Mouse (Mus musculus) C2C12 (cell line): ENCODE data around the gene 2610301B20Rik. TPM values are rescaled to one million over a fixed set of nuclear protein-coding genes. Genes with fewer than 3 reads are reported as not detected.

Experiments used
- H3K27me3 ChIP-seq: one replicate; pipeline ENCODE4 v1.6.1; 2011; ENCODE audit not compliant: control insufficient read depth, insufficient read depth, insufficient read length
- H3K36me3 ChIP-seq: one replicate; pipeline ENCODE4 v1.6.1; 2011; ENCODE audit not compliant: control insufficient read depth, insufficient read depth
- H3K4me3 ChIP-seq: one replicate; pipeline ENCODE4 v1.5.1; 2011; ENCODE audit warnings: mild to moderate bottlenecking, control low read depth; ENCODE audit not compliant: poor library complexity, insufficient read depth, severe bottlenecking
- H3K79me2 ChIP-seq: one replicate; pipeline ENCODE4 v1.6.1; 2011; ENCODE audit not compliant: control insufficient read depth, insufficient read depth
- H3K79me3 ChIP-seq: one replicate; pipeline ENCODE4 v1.6.1; 2011; ENCODE audit warnings: low read depth, control low read depth
- H3ac ChIP-seq: one replicate; pipeline ENCODE3; 2011; ENCODE audit warnings: low read depth; ENCODE audit not compliant: control insufficient read depth, insufficient read length
- CEBPB ChIP-seq: IDR thresholded peaks from one replicate; pipeline ENCODE4 v1.6.1; 2011; ENCODE audit warnings: low read depth, mild to moderate bottlenecking, control low read depth, moderate library complexity
- CTCF ChIP-seq: IDR thresholded peaks from one replicate; pipeline ENCODE4 v1.5.1; 2011; ENCODE audit not compliant: control insufficient read depth, insufficient read depth, insufficient read length
- FOSL1 ChIP-seq: IDR thresholded peaks from one replicate; pipeline ENCODE4 v1.8.0; 2011; ENCODE audit warnings: mild to moderate bottlenecking, low read length; ENCODE audit not compliant: poor library complexity, insufficient read depth, severe bottlenecking
- MAX ChIP-seq: IDR thresholded peaks from one replicate; pipeline ENCODE4 v1.6.1; 2011; ENCODE audit warnings: mild to moderate bottlenecking, control low read depth
- MYOD1 ChIP-seq: IDR thresholded peaks from one replicate; pipeline ENCODE4 v1.6.1; 2011; ENCODE audit warnings: low read depth; ENCODE audit not compliant: control insufficient read depth, insufficient read length
- MYOG ChIP-seq: IDR thresholded peaks from one replicate; pipeline ENCODE4 v1.6.1; 2011; ENCODE audit not compliant: control insufficient read depth, insufficient read length; ENCODE audit errors: extremely low read depth
- USF1 ChIP-seq: IDR thresholded peaks from one replicate; pipeline ENCODE4 v1.6.1; 2011; ENCODE audit warnings: low read depth, mild to moderate bottlenecking, control low read depth, moderate library complexity
- polyA plus RNA-seq: library from polyadenylated mRNA; unstranded; fragments of >200 nt; fragmentation: generic; extraction: Trizol; gene quantifications from one replicate; pipeline ENCODE4 v1.2.1, GENCODE M21; 2012; ENCODE audit warnings: missing spikeins

The 2610301B20Rik gene
- polyA plus RNA-seq, 1 experiment: 4.8 TPM

DNA sequence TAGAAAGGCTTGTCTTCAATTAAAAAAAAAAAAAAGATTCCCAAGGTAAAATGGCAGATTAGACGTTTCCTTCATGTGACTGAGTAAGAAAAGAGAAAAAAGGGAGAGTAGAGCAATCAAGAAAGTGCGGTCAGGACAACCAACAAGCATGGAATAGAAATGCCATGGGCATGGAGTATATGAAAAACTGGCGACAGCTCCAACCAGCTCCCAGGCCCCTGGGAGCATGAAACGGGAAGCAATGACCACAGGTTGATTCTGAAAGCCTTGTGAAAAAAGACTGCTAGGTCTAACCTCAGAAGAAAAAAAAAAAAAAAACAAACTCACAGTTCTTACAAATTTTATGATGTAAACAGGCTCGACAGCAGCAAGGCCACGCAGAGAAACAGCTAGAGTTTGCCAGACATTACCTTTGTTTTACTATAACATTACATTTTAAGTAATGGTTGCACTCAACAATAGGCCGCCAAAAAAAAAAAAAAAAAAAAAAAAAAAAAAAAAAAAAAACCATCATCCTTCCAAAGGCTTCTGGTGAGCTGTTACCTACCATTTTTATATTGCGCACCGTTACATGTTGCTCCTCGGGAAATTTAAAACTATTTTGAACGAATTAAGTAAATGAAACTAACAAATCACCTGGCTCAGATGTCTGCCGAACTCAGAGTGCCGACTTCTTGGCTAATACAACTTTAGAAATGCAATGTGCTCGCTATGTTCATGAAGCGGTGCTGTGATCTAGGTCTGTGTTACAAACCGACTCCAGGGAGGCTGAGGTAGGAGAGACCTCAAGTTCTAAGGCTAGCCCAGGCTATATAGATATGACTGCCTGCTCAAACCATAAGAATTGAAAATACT, 1.4 kb upstream of the 2610301B20Rik start:
- Histone ChIP-seq H3K4me3 (peak overlapping the region; percentile 68), H3K36me3 (no peaks in the 10 kb centered on the region), H3K79me3 (no peaks in the 10 kb centered on the region), H3ac (peak overlapping the region; percentile 24), H3K27me3 (no peaks in the 10 kb centered on the region), H3K79me2 (peaks cover 5% of the 10 kb centered on the region)
- no peak for TF ChIP-seq MYOG
- no peak for TF ChIP-seq USF1
- TF ChIP-seq CTCF: no peak
- no peak for TF ChIP-seq MAX
- no peak for TF ChIP-seq FOSL1
- TF ChIP-seq CEBPB: no peak

DNA sequence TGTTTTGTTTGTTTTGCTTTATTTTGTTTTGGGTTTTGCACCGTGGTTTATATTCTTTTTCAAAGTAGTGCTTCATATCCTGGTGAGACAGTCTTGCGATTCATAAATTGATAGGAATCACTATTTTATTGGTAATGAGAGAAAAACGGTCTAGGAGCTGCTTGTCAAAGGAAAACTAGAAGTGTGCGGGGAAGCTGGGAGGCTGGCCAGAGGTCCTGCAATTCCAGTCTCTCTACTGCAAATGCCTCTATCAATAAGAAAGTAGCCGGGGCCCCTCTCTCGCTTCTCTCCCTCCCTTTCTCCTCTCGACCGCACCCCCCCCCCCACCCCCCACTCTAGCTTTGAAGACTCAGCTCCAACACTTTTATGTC, 764 bp upstream of the 2610301B20Rik start:
- Histone ChIP-seq H3K36me3 (no peaks in the 10 kb centered on the region), H3ac (peak overlapping the region; percentile 18), H3K79me2 (peaks cover 5% of the 10 kb centered on the region), H3K27me3 (no peaks in the 10 kb centered on the region), H3K79me3 (no peaks in the 10 kb centered on the region), H3K4me3 (peak overlapping the region; percentile 68)
- no peak for TF ChIP-seq CEBPB
- TF ChIP-seq CTCF: no peak
- TF ChIP-seq USF1: no peak

DNA sequence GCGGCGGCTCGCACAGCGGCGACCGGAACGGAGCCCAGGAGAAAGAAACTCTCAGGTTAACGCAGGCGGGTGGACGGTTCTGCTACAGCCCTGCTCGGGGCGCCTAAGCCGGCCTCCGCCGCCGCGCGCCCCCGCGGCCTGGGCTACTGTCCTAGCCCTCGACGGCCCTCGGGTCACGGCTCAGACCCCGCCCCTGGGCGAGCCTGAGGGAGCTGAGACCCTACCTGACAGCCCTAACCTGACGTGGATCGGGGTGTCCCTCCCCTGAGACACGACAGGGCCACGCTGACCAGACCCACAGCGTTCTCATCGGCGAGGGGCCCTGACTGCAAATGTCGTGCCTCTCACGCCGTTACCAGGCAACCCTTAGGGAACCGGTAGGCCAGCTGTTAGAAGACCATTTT, 422 bp downstream of the 2610301B20Rik start:
- H3ac ChIP-seq: peak overlapping the region; percentile 98
- H3K36me3 ChIP-seq: peaks cover 2% of the 10 kb centered on the region
- H3K79me3 ChIP-seq: no peaks in the 10 kb centered on the region
- TF ChIP-seq CEBPB (no peak), FOSL1 (no peak), MYOD1 (no peak)
- peak overlapping the region; percentile 68 for H3K4me3 ChIP-seq
- no peaks in the 10 kb centered on the region for H3K27me3 ChIP-seq
- peaks cover 5% of the 10 kb centered on the region for H3K79me2 ChIP-seq

DNA sequence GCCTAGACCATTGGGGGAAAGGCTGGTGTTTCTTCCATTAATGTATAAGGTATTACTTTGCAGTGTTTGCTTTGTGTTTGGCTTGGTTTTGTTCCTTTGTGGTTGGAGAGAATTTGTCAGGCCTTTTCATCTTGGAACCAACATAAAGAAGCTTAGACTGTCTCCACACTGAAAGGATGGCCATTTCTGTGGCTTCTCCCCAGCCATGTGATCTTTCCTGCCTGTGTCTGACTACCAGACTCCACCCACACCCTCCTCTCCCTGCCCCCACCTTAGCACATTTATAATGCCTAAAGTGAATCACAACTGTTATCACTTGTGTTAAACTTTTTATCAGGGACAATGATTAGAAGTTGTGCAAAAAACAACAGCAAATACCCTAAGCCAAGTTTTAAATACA, 1.1 kb downstream of the 2610301B20Rik start:
- Histone ChIP-seq H3K79me2 (peaks cover 5% of the 10 kb centered on the region), H3K4me3 (peak overlapping the region; percentile 68), H3K27me3 (no peaks in the 10 kb centered on the region), H3K36me3 (peaks cover 4% of the 10 kb centered on the region), H3K79me3 (no peaks in the 10 kb centered on the region), H3ac (no peak overlapping the region)
- TF ChIP-seq CEBPB (no peak), MAX (no peak), FOSL1 (no peak), MYOG (no peak), MYOD1 (no peak), USF1 (peak; percentile 67)

DNA sequence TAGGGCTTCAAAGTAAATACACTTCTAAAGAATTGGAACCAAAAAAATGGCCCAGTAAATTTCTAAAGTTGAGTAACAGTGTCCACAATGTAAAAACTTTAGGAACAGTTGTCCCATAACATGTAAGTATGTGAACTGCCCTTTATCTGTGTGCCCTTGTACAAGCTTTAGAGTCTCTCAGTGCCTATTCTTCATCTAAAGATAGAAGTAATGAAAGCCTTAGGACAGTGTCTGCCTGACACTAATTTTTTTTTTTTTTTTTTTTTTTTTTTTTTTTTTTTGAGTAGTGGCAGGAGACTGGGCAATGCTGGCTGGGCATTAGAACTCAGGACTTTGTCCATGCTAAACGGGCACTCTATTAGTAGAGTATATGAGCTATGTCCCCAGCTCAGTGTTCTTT, 2.8 kb downstream of the 2610301B20Rik start:
- no peak for TF ChIP-seq MAX
- no peak for TF ChIP-seq MYOG
- TF ChIP-seq USF1: no peak
- no peak for TF ChIP-seq CTCF
- no peak for TF ChIP-seq FOSL1
- TF ChIP-seq MYOD1: no peak
- H3K79me2 ChIP-seq: peaks cover 5% of the 10 kb centered on the region
- H3K79me3 ChIP-seq: no peaks in the 10 kb centered on the region
- no peaks in the 10 kb centered on the region for H3K27me3 ChIP-seq
- no peak overlapping the region for H3K4me3 ChIP-seq
- H3ac ChIP-seq: no peak overlapping the region
- peaks cover 5% of the 10 kb centered on the region for H3K36me3 ChIP-seq

DNA sequence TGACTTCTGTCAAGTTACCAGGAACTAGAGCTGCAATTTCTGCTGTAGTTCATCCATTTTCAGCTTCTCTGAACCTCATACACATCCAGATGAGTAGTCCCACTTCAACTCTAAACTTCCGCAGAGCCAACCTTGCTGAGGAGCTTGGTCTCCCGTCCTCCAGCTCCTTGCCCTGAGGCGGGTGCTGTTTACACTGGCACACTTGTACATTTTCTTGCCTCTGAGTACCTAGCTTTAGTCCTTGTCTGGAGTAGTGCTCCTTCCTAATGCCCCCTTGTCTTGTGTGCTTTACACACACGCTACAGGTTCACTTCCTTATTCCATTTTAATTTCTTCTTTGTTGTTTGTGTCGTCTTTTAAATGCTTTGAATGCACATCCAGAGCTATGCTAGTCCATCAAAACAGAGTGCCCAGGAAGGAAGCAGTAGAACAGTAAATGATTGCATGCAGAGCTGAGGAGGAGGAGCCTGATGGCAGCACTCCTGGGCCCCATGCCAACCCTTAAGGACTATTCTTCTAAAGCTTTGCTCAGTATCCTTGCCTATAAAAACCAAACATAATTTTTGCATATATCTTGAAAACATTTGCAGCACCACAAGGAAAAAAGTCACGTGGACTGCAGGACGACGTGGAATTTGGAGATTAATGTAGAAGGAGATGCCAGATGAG, 9.6 kb downstream of the 2610301B20Rik start:
- Histone ChIP-seq H3K4me3 (no peak overlapping the region), H3ac (no peak overlapping the region), H3K79me2 (no peaks in the 10 kb centered on the region), H3K27me3 (no peaks in the 10 kb centered on the region), H3K79me3 (no peaks in the 10 kb centered on the region), H3K36me3 (peaks cover 17% of the 10 kb centered on the region)
- TF ChIP-seq CTCF (no peak), MYOD1 (no peak), MYOG (no peak)
